Mouse (Mus musculus) heart, embryonic 15.5 days (tissue): ENCODE measurements around the gene Ccz1. TPM values are rescaled to one million over a fixed set of nuclear protein-coding genes. Genes with fewer than 3 reads are reported as not detected.
A peak's percentile ranks its signal among the peaks of the same experiment; 100 is the strongest.
"Not testable (repeated sequence)": the region's sequence is repeated elsewhere in the genome, so short reads cannot be mapped to it uniquely, and the experiment has no call there.

Experiments used
- ATAC-seq: fragments of 200-750 bp; cut with Nextera tagmentation; replicated peaks from 2 replicates; pipeline ENCODE4 v1.8.0; 2017; ENCODE audit warnings: low read depth, moderate TSS enrichment; ENCODE audit not compliant: insufficient number of reproducible peaks, insufficient read depth, low FRiP score
- H3K27ac ChIP-seq: fragments of 300-500 bp; sonication (generic); 2 replicates; pipeline ENCODE4 v1.5.1; 2015; ENCODE audit warnings: mild to moderate bottlenecking, inconsistent platforms
- H3K27me3 ChIP-seq: fragments of 300-500 bp; sonication (generic); 2 replicates; pipeline ENCODE4 v1.6.1; 2015; ENCODE audit warnings: inconsistent platforms
- H3K36me3 ChIP-seq: fragments of 300-500 bp; sonication (generic); 2 replicates; pipeline ENCODE4 v1.6.1; 2015; ENCODE audit warnings: mild to moderate bottlenecking, inconsistent platforms
- H3K4me1 ChIP-seq: fragments of 300-500 bp; sonication (generic); replicated peaks from 2 replicates; pipeline ENCODE4 v1.6.1; 2015; ENCODE audit warnings: inconsistent platforms
- H3K4me2 ChIP-seq: fragments of 300-500 bp; sonication (generic); 2 replicates; pipeline ENCODE4 v1.6.1; 2015; ENCODE audit warnings: inconsistent platforms, mild to moderate bottlenecking, moderate library complexity
- H3K4me3 ChIP-seq: fragments of 300-500 bp; sonication (generic); 2 replicates; pipeline ENCODE4 v1.5.1; 2015; ENCODE audit warnings: mild to moderate bottlenecking, inconsistent platforms
- H3K9ac ChIP-seq: fragments of 300-500 bp; sonication (generic); 2 replicates; pipeline ENCODE4 v1.6.1; 2015; ENCODE audit warnings: mild to moderate bottlenecking, inconsistent platforms
- H3K9me3 ChIP-seq: fragments of 300-500 bp; sonication (generic); replicated peaks from 2 replicates; pipeline ENCODE4 v1.6.1; 2016; ENCODE audit warnings: inconsistent platforms
- WGBS: fragments of 180-500 bp; shearing (Covaris S2); methylation state at CpG from one replicate; pipeline ENCODE4 v1.1.7; 2015; ENCODE audit warnings: mixed read lengths; 5-methylcytosine and 5-hydroxymethylcytosine counted together
- polyA plus RNA-seq: library from polyadenylated mRNA; unstranded; fragments of >200 nt; fragmentation: Nextera tagmentation; extraction: Ambion mirVana; gene quantifications from 2 replicates; pipeline ENCODE4 v1.2.1, GENCODE M21; 2015

Ccz1 gene
- polyA plus RNA-seq, 1 experiment from 2014 or later: 46.1 TPM

GRCm38 (mm10) chr5:144036952-144037351 is 22.3 kb upstream of the Ccz1 start:
- no peak for ATAC-seq
- no peak overlapping the region for H3K4me3 ChIP-seq
- H3K9ac ChIP-seq: no peak overlapping the region
- H3K27me3 ChIP-seq: no peaks in the 10 kb centered on the region
- H3K36me3 ChIP-seq: no peaks in the 10 kb centered on the region
- H3K27ac ChIP-seq: no peak overlapping the region
- no peaks in the 10 kb centered on the region for H3K4me1 ChIP-seq
- WGBS: 57% methylated on average over 17 of the region's 17 CpGs
- H3K4me2 ChIP-seq: no peak overlapping the region
- H3K9me3 ChIP-seq: no peaks in the 10 kb centered on the region

GRCm38 (mm10) chr5:144034567-144034966 is 19.9 kb upstream of the Ccz1 start:
- H3K9me3 ChIP-seq: no peaks in the 10 kb centered on the region
- H3K4me1 ChIP-seq: no peaks in the 10 kb centered on the region
- no peaks in the 10 kb centered on the region for H3K27me3 ChIP-seq
- no peak overlapping the region for H3K4me3 ChIP-seq
- H3K36me3 ChIP-seq: no peaks in the 10 kb centered on the region
- WGBS: 53% methylated on average over 7 of the region's 7 CpGs
- H3K4me2 ChIP-seq: no peak overlapping the region
- no peak for ATAC-seq
- H3K27ac ChIP-seq: no peak overlapping the region
- H3K9ac ChIP-seq: no peak overlapping the region

GRCm38 (mm10) chr5:144032491-144032890 is 17.8 kb upstream of the Ccz1 start:
- Histone ChIP-seq H3K36me3 (no peaks in the 10 kb centered on the region), H3K9ac (no peak overlapping the region), H3K27me3 (no peaks in the 10 kb centered on the region), H3K4me3 (no peak overlapping the region), H3K4me1 (no peaks in the 10 kb centered on the region), H3K4me2 (no peak overlapping the region), H3K27ac (no peak overlapping the region), H3K9me3 (no peaks in the 10 kb centered on the region)
- 87% methylated on average over 7 of the region's 7 CpGs for WGBS
- ATAC-seq: no peak

- Histone ChIP-seq H3K4me1 (no peaks in the 10 kb centered on the region; the same call in 1 of the 2 replicates), H3K27me3 (no peaks in the 10 kb centered on the region), H3K36me3 (no peaks in the 10 kb centered on the region), H3K9ac (no peak within 1 kb of the TSS), H3K4me2 (no peak within 1 kb of the TSS), H3K4me3 (no peak within 1 kb of the TSS), H3K9me3 (no peaks in the 10 kb centered on the region), H3K27ac (no peak within 1 kb of the TSS)
- no peak for ATAC-seq
- WGBS: 54% methylated on average over 11 of the region's 11 CpGs
Measured at GRCm38 (mm10) chr5:144026620-144027263, 12.1 kb upstream of the Ccz1 start, which contains the start of gene Ocm. Gene Ocm (minus strand): TSS chr5:144026670.

- WGBS: 84% methylated on average over 9 of the region's 9 CpGs
- H3K36me3 ChIP-seq: peaks cover 18% of the 10 kb centered on the region
- no peak for ATAC-seq
- H3K9me3 ChIP-seq: no peaks in the 10 kb centered on the region
- H3K4me1 ChIP-seq: peaks cover 7% of the 10 kb centered on the region
- H3K4me3 ChIP-seq: no peak overlapping the region
- no peak overlapping the region for H3K4me2 ChIP-seq
- no peaks in the 10 kb centered on the region for H3K27me3 ChIP-seq
- H3K9ac ChIP-seq: no peak overlapping the region
- H3K27ac ChIP-seq: no peak overlapping the region
Measured at GRCm38 (mm10) chr5:144015845-144016244, 1.2 kb upstream of the Ccz1 start.

- no peak overlapping the region for H3K9ac ChIP-seq
- peak overlapping the region; percentile 94 for H3K4me3 ChIP-seq
- peaks cover 23% of the 10 kb centered on the region for H3K36me3 ChIP-seq
- no peaks in the 10 kb centered on the region for H3K9me3 ChIP-seq
- peaks cover 7% of the 10 kb centered on the region for H3K4me1 ChIP-seq
- no peak overlapping the region for H3K27ac ChIP-seq
- H3K27me3 ChIP-seq: no peaks in the 10 kb centered on the region
- ATAC-seq: no peak
- H3K4me2 ChIP-seq: peak overlapping the region; percentile 58
- 68% methylated on average over 3 of the region's 3 CpGs for WGBS
Measured at GRCm38 (mm10) chr5:144015312-144015650, 604 bp upstream of the Ccz1 start.

GRCm38 (mm10) chr5:144013366-144014134 is 1.1 kb downstream of the Ccz1 start:
- Histone ChIP-seq H3K9ac (peak overlapping the region; percentile 93; the same call in 1 of the 2 replicates), H3K36me3 (peaks cover 37% of the 10 kb centered on the region), H3K4me3 (peak overlapping the region; percentile 94), H3K4me2 (peak overlapping the region; percentile 58)
- H3K27me3 ChIP-seq, H3K27ac ChIP-seq, H3K4me1 ChIP-seq, ATAC-seq, H3K9me3 ChIP-seq: not testable (repeated sequence)
- 59% methylated on average over 13 of the region's 13 CpGs for WGBS

- H3K27ac ChIP-seq: no peak overlapping the region
- ATAC-seq: no peak
- 86% methylated on average over 15 of the region's 15 CpGs for WGBS
- no peak overlapping the region for H3K4me2 ChIP-seq
- no peaks in the 10 kb centered on the region for H3K4me1 ChIP-seq
- H3K9ac ChIP-seq: no peak overlapping the region
- no peaks in the 10 kb centered on the region for H3K27me3 ChIP-seq
- no peaks in the 10 kb centered on the region for H3K9me3 ChIP-seq
- H3K4me3 ChIP-seq: no peak overlapping the region
- H3K36me3 ChIP-seq: peaks cover 76% of the 10 kb centered on the region
Measured at GRCm38 (mm10) chr5:144002461-144003192, 12.1 kb downstream of the Ccz1 start.

- Histone ChIP-seq H3K27me3 (no peaks in the 10 kb centered on the region), H3K36me3 (peaks cover 71% of the 10 kb centered on the region), H3K27ac (no peak overlapping the region), H3K4me1 (peaks cover under 1% of the 10 kb centered on the region; the same call in 1 of the 2 replicates), H3K4me3 (no peak overlapping the region), H3K9ac (no peak overlapping the region), H3K9me3 (no peaks in the 10 kb centered on the region), H3K4me2 (no peak overlapping the region)
- no peak for ATAC-seq
- WGBS: 64% methylated on average over 1 of the region's 1 CpGs
Measured at GRCm38 (mm10) chr5:143999409-143999808, 15.3 kb downstream of the Ccz1 start.

- WGBS: 59% methylated on average over 11 of the region's 11 CpGs
- no peak overlapping the region for H3K9ac ChIP-seq
- H3K4me3 ChIP-seq: no peak overlapping the region
- H3K9me3 ChIP-seq: no peaks in the 10 kb centered on the region
- H3K4me1 ChIP-seq: peaks cover 10% of the 10 kb centered on the region
- H3K36me3 ChIP-seq: peaks cover 70% of the 10 kb centered on the region
- no peaks in the 10 kb centered on the region for H3K27me3 ChIP-seq
- no peak overlapping the region for H3K4me2 ChIP-seq
- no peak overlapping the region for H3K27ac ChIP-seq
- ATAC-seq: no peak
Measured at GRCm38 (mm10) chr5:143994632-143995365, 19.9 kb downstream of the Ccz1 start.

GRCm38 (mm10) chr5:143993849-143994248 is 20.8 kb downstream of the Ccz1 start:
- 0 out of 2 replicates have a peak, but pooled peaks have one; percentile 32 for ATAC-seq
- H3K36me3 ChIP-seq: peaks cover 69% of the 10 kb centered on the region
- H3K27ac ChIP-seq: peak overlapping the region; percentile 50
- no peak overlapping the region for H3K4me3 ChIP-seq
- 68% methylated on average over 5 of the region's 5 CpGs for WGBS
- H3K9ac ChIP-seq: no peak overlapping the region
- no peaks in the 10 kb centered on the region for H3K27me3 ChIP-seq
- no peaks in the 10 kb centered on the region for H3K9me3 ChIP-seq
- no peak overlapping the region for H3K4me2 ChIP-seq
- H3K4me1 ChIP-seq: peaks cover 10% of the 10 kb centered on the region
